Mouse (Mus musculus) hindbrain, embryonic 13.5 days (tissue): ENCODE results near the gene Fcrl5. TPM values are rescaled to one million over a fixed set of nuclear protein-coding genes. Genes with fewer than 3 reads are reported as not detected.

Experiments
- ATAC-seq: fragments of 200-750 bp; cut with Nextera tagmentation; 2 replicates; pipeline ENCODE4 v1.8.0; 2017; ENCODE audit warnings: moderate TSS enrichment; ENCODE audit not compliant: low FRiP score
- H3K27ac ChIP-seq: fragments of 300-500 bp; sonication (generic); 2 replicates; pipeline ENCODE4 v1.5.1; 2015; ENCODE audit warnings: inconsistent platforms, mild to moderate bottlenecking, moderate library complexity
- H3K27me3 ChIP-seq: fragments of 300-500 bp; sonication (generic); 2 replicates; pipeline ENCODE4 v1.6.1; 2015; ENCODE audit warnings: mild to moderate bottlenecking, inconsistent platforms
- H3K36me3 ChIP-seq: fragments of 300-500 bp; sonication (generic); 2 replicates; pipeline ENCODE4 v1.6.1; 2015; ENCODE audit warnings: mild to moderate bottlenecking, inconsistent platforms
- H3K4me1 ChIP-seq: fragments of 300-500 bp; sonication (generic); replicated peaks from 2 replicates; pipeline ENCODE4 v1.6.1; 2015; ENCODE audit warnings: inconsistent platforms
- H3K4me2 ChIP-seq: fragments of 300-500 bp; sonication (generic); 2 replicates; pipeline ENCODE4 v1.6.1; 2015; ENCODE audit warnings: inconsistent platforms, mild to moderate bottlenecking, moderate library complexity
- H3K4me3 ChIP-seq: fragments of 300-500 bp; sonication (generic); 2 replicates; pipeline ENCODE4 v1.5.1; 2015; ENCODE audit warnings: mild to moderate bottlenecking, inconsistent platforms
- H3K9ac ChIP-seq: fragments of 300-500 bp; sonication (generic); 2 replicates; pipeline ENCODE4 v1.6.1; 2015; ENCODE audit warnings: mild to moderate bottlenecking, inconsistent platforms
- H3K9me3 ChIP-seq: fragments of 300-500 bp; sonication (generic); 2 replicates; pipeline ENCODE4 v1.6.1; 2016; ENCODE audit warnings: inconsistent platforms
- WGBS: fragments of 180-500 bp; shearing (Covaris S2); methylation state at CpG from one replicate; pipeline ENCODE4 v1.1.7; 2015; 5-methylcytosine and 5-hydroxymethylcytosine counted together
- polyA plus RNA-seq: library from polyadenylated mRNA; unstranded; fragments of >200 nt; fragmentation: Nextera tagmentation; extraction: Ambion mirVana; gene quantifications from 2 replicates; pipeline ENCODE4 v1.2.1, GENCODE M21; 2015

Fcrl5 gene
- polyA plus RNA-seq, 1 experiment from 2014 or later: not detected

- no peak overlapping the region for H3K4me3 ChIP-seq
- ATAC-seq: no peak
- H3K9me3 ChIP-seq: no peaks in the 10 kb centered on the region
- H3K36me3 ChIP-seq: peaks cover 14% of the 10 kb centered on the region
- H3K4me2 ChIP-seq: no peak overlapping the region
- 95% methylated on average over 9 of the region's 9 CpGs for WGBS
- peaks cover 21% of the 10 kb centered on the region for H3K4me1 ChIP-seq
- H3K9ac ChIP-seq: no peak overlapping the region
- H3K27ac ChIP-seq: no peak overlapping the region
- H3K27me3 ChIP-seq: peaks cover 4% of the 10 kb centered on the region; the same call in 1 of the 2 replicates
Measured at GRCm38 (mm10) chr3:87523701-87524100, 88.1 kb downstream of the Fcrl5 start.

DNA sequence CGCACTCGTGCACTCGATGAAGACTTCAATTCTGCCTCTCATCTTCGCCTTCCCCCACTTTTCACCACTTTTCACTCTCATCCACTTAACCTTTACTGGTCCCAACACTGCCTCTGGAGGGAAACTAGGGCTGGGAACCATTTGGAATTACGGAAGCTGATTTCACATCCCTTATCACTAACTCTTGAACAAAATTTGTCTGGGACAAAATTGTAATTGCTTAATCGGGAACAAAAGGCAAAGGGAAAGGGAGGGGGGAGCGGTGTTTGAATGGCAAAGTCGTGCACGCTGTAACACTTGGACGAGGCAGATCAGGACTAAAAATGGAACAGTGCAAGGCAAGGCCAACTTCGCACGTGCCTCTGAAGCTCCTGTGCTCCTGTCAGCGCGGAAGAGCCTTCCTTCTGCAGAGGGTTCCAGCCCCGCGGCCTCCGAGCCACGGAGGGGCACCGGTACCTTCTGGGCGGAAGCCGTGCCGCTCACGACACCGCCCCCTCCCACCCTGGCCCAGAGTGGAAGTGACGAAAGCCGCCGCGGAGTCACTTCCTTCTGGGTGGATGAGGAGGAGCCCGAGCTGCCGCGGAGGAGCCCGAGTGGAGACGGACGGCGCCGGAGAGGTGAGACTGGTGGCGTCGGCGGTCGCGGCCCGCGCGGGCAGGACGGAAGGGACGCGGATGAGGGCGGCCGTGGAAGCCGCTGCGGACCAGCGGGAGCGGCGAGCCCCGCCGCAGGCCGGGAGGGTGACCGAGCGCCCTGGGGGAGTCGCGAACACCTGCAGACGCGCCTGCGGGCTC, 89.7 kb downstream of the Fcrl5 start, which contains the start of gene Etv3:
Gene Etv3, plus strand, starts transcription at position 365 of the 794 bp plus-strand sequence.
- Histone ChIP-seq H3K27me3 (peaks cover 4% of the 10 kb centered on the region; the same call in 1 of the 2 replicates), H3K36me3 (peaks cover 30% of the 10 kb centered on the region), H3K9ac (peak within 1 kb of the TSS; percentile 100), H3K9me3 (no peaks in the 10 kb centered on the region), H3K4me2 (peak within 1 kb of the TSS; percentile 93), H3K4me1 (peaks cover 21% of the 10 kb centered on the region), H3K27ac (peak within 1 kb of the TSS; percentile 81), H3K4me3 (peak within 1 kb of the TSS; percentile 97)
- ATAC-seq: peak; percentile 99
- 5% methylated on average over 61 of the region's 64 CpGs for WGBS

DNA sequence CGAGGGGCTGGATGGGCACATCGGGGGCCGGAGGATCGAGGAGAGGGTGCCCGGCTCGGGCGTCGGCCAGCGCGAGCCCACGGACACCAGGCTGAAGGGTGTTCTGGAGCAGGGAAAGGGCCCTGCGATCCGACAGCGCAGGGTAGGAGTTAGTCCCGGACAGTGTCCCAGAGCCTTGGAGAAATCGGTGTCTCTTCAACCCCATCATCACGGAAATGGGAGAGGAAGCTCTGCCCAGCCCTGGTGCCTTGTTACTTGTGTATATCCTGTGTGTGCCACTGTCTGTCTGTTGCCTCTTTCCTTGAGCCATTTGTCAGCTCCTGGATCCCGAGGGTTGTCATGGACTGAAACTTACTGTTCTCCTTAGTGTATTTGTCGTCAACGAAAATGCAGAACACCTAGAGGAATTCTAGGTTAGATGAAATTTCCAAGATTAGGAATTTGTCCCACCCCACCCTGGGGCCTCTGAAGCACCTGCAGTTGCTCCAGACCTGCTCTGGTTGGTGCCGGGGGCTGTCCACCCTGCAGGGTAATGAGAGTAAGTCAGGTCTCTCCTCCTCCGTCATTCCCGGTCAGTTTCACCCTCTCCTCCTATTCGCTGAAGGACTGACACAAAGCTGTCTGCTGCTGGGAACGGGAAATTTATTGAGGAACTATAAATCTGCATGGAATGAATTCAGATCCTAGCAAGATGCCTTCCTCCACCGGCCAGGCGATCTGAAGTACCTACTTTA, 90.4 kb downstream of the Fcrl5 start:
- H3K9me3 ChIP-seq: no peaks in the 10 kb centered on the region
- H3K9ac ChIP-seq: peak overlapping the region; percentile 100
- H3K4me1 ChIP-seq: peaks cover 21% of the 10 kb centered on the region
- H3K27ac ChIP-seq: peak overlapping the region; percentile 81
- peak overlapping the region; percentile 97 for H3K4me3 ChIP-seq
- WGBS: 8% methylated on average over 27 of the region's 27 CpGs
- ATAC-seq: peak; percentile 77
- H3K36me3 ChIP-seq: peaks cover 38% of the 10 kb centered on the region
- peak overlapping the region; percentile 93 for H3K4me2 ChIP-seq
- peaks cover 4% of the 10 kb centered on the region; the same call in 1 of the 2 replicates for H3K27me3 ChIP-seq

DNA sequence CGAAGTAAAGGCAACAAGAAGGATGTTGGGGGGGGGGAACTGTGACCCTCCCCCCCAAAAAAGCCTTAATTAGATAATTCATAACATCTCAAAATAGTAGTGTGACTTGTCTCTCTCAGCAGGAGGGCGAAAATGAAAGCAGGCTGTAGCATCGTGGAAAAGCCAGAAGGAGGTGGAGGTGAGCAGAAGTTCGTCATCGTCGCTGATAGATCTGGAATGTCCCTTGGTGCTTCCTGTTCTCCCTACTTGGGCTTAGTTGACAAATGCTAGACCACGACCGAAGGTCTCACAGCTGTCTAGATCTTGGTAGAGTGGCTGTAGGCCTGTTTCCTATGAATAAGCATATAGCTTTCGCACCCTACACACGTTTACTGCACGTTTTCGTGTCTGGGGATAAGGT, 91.6 kb downstream of the Fcrl5 start:
- Histone ChIP-seq H3K36me3 (peaks cover 48% of the 10 kb centered on the region), H3K9me3 (no peaks in the 10 kb centered on the region), H3K9ac (no peak overlapping the region; the same call in 1 of the 2 replicates), H3K4me2 (no peak overlapping the region), H3K4me1 (peaks cover 21% of the 10 kb centered on the region), H3K27ac (no peak overlapping the region), H3K4me3 (0 out of 2 replicates have a peak overlapping the region, but pooled peaks have one; percentile 97), H3K27me3 (peaks cover 4% of the 10 kb centered on the region; the same call in 1 of the 2 replicates)
- WGBS: 88% methylated on average over 12 of the region's 12 CpGs
- ATAC-seq: no peak

DNA sequence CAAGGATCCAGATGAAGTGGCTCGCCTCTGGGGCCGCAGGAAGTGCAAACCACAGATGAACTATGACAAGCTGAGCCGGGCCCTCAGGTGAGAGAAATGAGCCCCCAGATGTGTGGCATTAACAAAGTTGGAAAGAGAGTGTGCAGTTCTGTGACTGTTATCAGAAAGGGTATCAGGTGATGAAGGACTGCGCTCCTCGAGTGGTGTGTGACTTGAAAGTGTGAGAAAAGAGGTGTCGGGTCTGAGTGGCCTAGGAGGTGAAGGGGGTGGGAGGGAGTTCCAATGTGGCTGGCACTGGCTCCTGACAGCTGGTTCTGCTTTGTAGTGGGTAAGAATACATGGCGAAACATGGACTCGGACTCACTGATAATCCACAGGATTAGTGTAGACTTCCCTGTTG, 92.4 kb downstream of the Fcrl5 start:
- Histone ChIP-seq H3K4me2 (no peak overlapping the region), H3K4me3 (no peak overlapping the region), H3K27me3 (no peaks in the 10 kb centered on the region), H3K4me1 (peaks cover 21% of the 10 kb centered on the region), H3K27ac (no peak overlapping the region), H3K9me3 (no peaks in the 10 kb centered on the region), H3K36me3 (peaks cover 56% of the 10 kb centered on the region), H3K9ac (no peak overlapping the region)
- no peak for ATAC-seq
- WGBS: 95% methylated on average over 8 of the region's 8 CpGs

DNA sequence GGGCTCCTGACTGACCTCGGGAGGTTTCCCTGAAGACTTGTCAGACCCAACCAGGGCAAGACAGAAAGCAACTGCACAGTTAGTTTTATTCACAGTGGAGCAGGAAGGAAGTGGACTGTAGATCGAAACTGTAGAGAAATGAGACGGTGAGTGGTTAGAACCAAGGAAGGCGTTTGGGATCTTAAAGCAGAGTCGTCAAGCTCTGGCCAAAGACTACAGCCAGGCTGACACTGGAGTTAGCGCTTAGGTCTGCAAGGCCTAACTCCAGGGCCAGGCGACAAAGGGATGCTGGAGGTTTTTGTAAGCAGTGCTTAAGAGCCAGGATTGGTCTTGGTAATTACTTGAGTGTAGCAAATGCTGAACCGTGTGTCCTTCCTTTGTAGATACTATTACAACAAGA, 93.3 kb downstream of the Fcrl5 start:
- Histone ChIP-seq H3K27me3 (no peaks in the 10 kb centered on the region), H3K4me1 (peaks cover 21% of the 10 kb centered on the region), H3K4me3 (no peak overlapping the region), H3K9me3 (no peaks in the 10 kb centered on the region), H3K36me3 (peaks cover 65% of the 10 kb centered on the region), H3K9ac (no peak overlapping the region), H3K27ac (no peak overlapping the region), H3K4me2 (no peak overlapping the region)
- 94% methylated on average over 8 of the region's 8 CpGs for WGBS
- no peak for ATAC-seq

DNA sequence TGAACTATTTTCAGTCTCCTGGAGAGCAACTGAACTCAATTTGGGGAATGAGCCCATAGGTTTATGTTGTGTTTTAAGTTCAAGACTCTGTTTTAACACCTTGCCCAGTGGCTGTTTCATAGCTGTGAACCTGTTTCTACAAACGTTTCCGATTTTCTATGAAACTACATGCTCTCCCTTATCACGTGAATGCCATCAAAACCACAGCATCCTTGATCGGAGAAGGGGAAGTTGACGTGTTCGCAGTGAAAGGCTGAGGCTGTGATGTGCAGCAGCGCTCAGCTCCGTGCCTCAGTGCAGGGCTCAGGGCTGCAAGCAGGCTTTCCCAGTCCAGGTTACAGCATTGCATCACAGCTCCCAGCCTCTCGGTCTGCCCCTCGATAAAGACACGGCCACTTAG, 94.0 kb downstream of the Fcrl5 start:
- Histone ChIP-seq H3K27ac (no peak overlapping the region), H3K4me3 (no peak overlapping the region), H3K27me3 (no peaks in the 10 kb centered on the region), H3K9me3 (no peaks in the 10 kb centered on the region), H3K36me3 (peaks cover 72% of the 10 kb centered on the region), H3K4me2 (no peak overlapping the region), H3K4me1 (peaks cover 21% of the 10 kb centered on the region), H3K9ac (no peak overlapping the region)
- WGBS: 94% methylated on average over 11 of the region's 11 CpGs
- ATAC-seq: no peak

- H3K9ac ChIP-seq: no peak overlapping the region
- H3K27me3 ChIP-seq: no peaks in the 10 kb centered on the region
- H3K36me3 ChIP-seq: peaks cover 79% of the 10 kb centered on the region
- H3K4me1 ChIP-seq: peaks cover 17% of the 10 kb centered on the region
- no peaks in the 10 kb centered on the region for H3K9me3 ChIP-seq
- no peak overlapping the region for H3K27ac ChIP-seq
- H3K4me2 ChIP-seq: no peak overlapping the region
- 90% methylated on average over 3 of the region's 3 CpGs for WGBS
- no peak for ATAC-seq
- no peak overlapping the region for H3K4me3 ChIP-seq
Measured at GRCm38 (mm10) chr3:87530234-87530633, 94.7 kb downstream of the Fcrl5 start.

DNA sequence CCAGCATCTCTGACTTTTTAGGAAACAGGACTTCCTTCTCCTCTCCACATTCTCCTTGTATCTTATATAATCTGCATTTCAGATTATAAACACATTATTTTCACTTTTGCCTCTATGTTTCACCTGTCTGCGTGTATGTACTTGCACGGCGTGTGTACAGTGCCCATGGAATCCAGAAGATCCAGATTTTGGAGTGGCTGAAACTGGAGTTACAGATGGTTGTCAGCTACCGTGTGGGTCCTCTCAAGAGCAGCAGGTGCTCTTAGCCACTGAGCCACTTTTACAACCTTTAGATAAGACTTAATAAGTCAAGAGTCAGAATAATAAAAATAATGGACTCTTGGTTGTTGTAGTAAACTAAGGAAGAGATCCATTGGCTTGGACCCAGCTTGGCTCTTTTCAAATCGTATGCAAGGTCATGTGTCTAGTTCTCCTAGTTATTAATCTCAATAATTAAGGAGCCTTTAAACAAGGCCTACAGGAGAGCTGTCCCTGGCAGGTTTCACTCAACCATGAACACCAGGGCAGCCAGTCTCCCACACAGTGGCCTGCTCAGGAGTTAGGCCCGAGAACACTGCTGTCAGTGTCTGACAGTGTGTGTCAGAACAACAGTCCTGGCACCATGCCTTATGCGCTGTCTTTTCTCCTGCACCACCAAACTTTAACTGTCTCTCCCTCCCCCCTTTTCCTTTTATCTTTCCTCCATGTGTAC, 98.2 kb downstream of the Fcrl5 start:
- Histone ChIP-seq H3K27ac (no peak overlapping the region), H3K36me3 (peaks cover 99% of the 10 kb centered on the region), H3K4me1 (no peaks in the 10 kb centered on the region), H3K27me3 (no peaks in the 10 kb centered on the region), H3K9ac (no peak overlapping the region), H3K9me3 (no peaks in the 10 kb centered on the region), H3K4me2 (no peak overlapping the region), H3K4me3 (no peak overlapping the region)
- 95% methylated on average over 7 of the region's 7 CpGs for WGBS
- no peak for ATAC-seq

DNA sequence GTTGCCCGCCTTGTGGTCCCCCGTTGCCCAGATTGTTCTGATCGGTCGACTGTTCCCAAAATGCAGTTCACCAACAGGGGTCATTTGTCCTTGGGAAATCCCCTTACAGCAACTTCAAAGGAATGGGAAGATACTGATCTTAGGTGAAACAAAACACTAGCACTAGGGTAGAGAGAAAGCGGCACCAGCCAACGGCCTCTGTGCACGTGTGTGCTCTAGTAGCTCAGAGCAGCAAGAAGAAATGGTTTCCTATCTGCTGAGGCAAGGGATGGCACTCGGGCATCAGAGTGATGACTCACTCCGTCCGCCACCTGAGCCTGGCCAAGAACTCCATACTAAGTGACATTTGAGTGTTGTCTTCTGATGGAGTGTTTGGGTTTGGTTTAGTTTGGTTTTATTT, 102.5 kb downstream of the Fcrl5 start:
- 91% methylated on average over 10 of the region's 10 CpGs for WGBS
- Histone ChIP-seq H3K9ac (no peak overlapping the region), H3K27me3 (no peaks in the 10 kb centered on the region), H3K36me3 (peaks cover 63% of the 10 kb centered on the region), H3K4me1 (peaks cover 24% of the 10 kb centered on the region), H3K4me2 (no peak overlapping the region), H3K9me3 (no peaks in the 10 kb centered on the region), H3K4me3 (no peak overlapping the region), H3K27ac (no peak overlapping the region)
- no peak for ATAC-seq

DNA sequence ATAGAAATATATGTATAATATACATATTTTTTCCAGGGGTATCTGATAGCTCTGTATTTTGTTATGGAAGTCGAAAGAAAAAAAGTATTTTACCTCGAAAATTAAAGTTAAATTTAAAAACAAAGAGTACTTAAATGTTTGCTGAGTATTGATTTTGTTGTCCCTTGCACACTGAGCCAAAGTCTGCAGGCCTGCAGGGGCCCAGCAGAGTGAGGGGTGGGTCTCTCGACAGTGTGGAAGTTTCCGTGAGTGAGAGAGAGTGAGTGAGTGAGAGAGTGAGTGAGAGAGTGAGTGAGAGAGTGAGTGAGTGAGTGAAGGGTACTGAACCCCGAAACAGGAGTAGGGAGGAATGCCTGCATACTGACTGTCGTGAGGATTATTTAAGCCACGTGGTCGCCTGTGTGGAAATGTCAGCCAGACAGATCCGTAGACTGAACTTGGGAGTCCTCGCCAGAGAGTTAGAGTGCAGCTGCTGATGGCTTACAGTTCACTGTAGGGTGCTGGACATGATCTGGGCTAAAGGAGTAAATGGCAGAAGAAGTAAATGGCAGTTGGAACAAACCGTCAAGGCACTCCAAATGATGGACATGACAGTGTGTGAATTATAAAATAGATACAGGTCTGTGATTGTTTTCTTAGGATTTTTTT, 104.6 kb downstream of the Fcrl5 start:
- no peak for ATAC-seq
- no peaks in the 10 kb centered on the region for H3K27me3 ChIP-seq
- H3K4me1 ChIP-seq: peaks cover 24% of the 10 kb centered on the region
- no peaks in the 10 kb centered on the region for H3K9me3 ChIP-seq
- no peak overlapping the region for H3K27ac ChIP-seq
- no peak overlapping the region for H3K9ac ChIP-seq
- no peak overlapping the region for H3K4me2 ChIP-seq
- H3K36me3 ChIP-seq: peaks cover 42% of the 10 kb centered on the region
- 76% methylated on average over 11 of the region's 11 CpGs for WGBS
- H3K4me3 ChIP-seq: no peak overlapping the region
